Mouse (Mus musculus) spleen, adult 2 months (tissue): ENCODE data around the gene Otop2. TPM values are rescaled to one million over a fixed set of nuclear protein-coding genes. Genes with fewer than 3 reads are reported as not detected.

Experiments used
- DNase-seq, 2 experiments: peaks; one replicate each; pipeline versions ENCODE4 v3.0.0 to v3.0.0-alpha.2; 2012 to 2021; ENCODE audit warnings: low spot score in 2 of 2, low read depth in 1 of 2
- H3K27ac ChIP-seq: fragments of 200-500 bp; 2 replicates; pipeline ENCODE4 v1.5.1; 2012; ENCODE audit warnings: low read length, inconsistent platforms; ENCODE audit not compliant: insufficient read depth
- H3K27me3 ChIP-seq: fragments of 200-500 bp; 2 replicates; pipeline ENCODE4 v1.6.1; 2012; ENCODE audit warnings: mild to moderate bottlenecking, moderate library complexity, low read length, inconsistent platforms; ENCODE audit not compliant: control insufficient read depth, insufficient read depth
- H3K36me3 ChIP-seq: fragments of 200-500 bp; 2 replicates; pipeline ENCODE4 v1.6.1; 2012; ENCODE audit warnings: mild to moderate bottlenecking, low read length, inconsistent platforms; ENCODE audit not compliant: control insufficient read depth, insufficient read depth
- H3K4me1 ChIP-seq: fragments of 200-500 bp; 2 replicates; pipeline ENCODE4 v1.6.1; 2011; ENCODE audit warnings: inconsistent platforms; ENCODE audit not compliant: control insufficient read depth, insufficient read depth, insufficient read length
- H3K4me3 ChIP-seq: fragments of 200-500 bp; 2 replicates; pipeline ENCODE4 v1.5.1; 2011; ENCODE audit warnings: mild to moderate bottlenecking, inconsistent platforms; ENCODE audit not compliant: insufficient read depth, insufficient read length; ENCODE audit errors: extremely low read depth
- CTCF ChIP-seq: fragments of 200-500 bp; IDR thresholded peaks from 2 replicates; pipeline ENCODE4 v1.5.1; 2011; ENCODE audit warnings: mild to moderate bottlenecking, inconsistent platforms; ENCODE audit not compliant: insufficient read depth, insufficient read length, insufficient replicate concordance; ENCODE audit errors: extremely low read depth
- POLR2A ChIP-seq: fragments of 200-500 bp; IDR thresholded peaks from 2 replicates; pipeline ENCODE4 v1.6.1; 2011; ENCODE audit warnings: low read depth, low read length, inconsistent platforms
- WGBS: fragments of 180-500 bp; shearing (Covaris S2); methylation state at CpG from one replicate; pipeline ENCODE4 v1.1.7; 2018; 5-methylcytosine and 5-hydroxymethylcytosine counted together
- polyA plus RNA-seq: library from polyadenylated mRNA; depleted of rRNA; stranded (reverse); fragments of >200 nt; gene quantifications from 2 replicates; pipeline ENCODE4 v1.2.3, GENCODE M21; 2012

The Otop2 gene
- polyA plus RNA-seq, 1 experiment = not detected

DNA sequence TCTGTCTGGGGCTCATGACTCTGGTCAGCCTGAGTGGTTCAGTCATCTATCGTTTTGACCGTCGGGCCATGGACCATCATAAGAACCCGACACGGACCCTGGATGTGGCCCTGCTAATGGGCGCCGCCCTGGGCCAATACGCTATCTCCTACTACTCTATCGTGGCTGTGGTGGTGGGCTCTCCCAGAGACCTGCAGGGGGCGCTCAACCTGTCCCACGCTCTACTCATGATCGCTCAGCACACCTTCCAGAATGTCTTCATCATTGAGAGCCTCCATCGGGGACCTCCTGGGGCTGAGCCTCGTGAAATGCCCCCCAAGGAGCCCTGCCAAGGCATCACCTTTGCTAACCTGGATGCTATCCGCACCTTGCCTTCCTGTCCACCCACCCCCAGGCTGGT, 22.4 kb downstream of the Otop2 start:
- 72% methylated on average over 15 of the region's 15 CpGs for WGBS
- Histone ChIP-seq H3K4me1 (no peaks in the 10 kb centered on the region), H3K27ac (no peak overlapping the region), H3K4me3 (no peak overlapping the region), H3K36me3 (no peaks in the 10 kb centered on the region), H3K27me3 (no peaks in the 10 kb centered on the region)
- no peak for DNase-seq
- TF ChIP-seq POLR2A (no peak), CTCF (0 out of 2 replicates have a peak, but pooled peaks have one; percentile 3)

DNA sequence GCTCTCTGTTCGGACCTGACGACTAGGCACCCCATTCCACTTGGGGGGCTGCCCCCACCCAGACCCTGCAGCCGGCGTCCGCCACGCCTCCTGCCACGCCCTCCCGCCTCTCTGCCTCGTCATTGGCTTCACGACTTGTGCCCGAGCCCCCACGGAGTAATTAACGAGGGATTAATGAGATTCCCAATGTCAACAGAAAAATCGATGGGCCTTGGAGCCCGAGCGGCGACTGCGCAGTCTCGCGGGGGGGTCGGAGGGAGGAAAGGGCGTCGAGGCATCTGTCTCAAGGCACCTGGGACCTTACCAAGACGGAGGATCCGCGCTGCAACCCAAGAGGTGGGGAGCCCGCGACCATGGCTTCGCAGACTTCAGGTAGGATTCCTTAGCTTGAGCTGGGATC, 27.6 kb downstream of the Otop2 start, which contains the start of gene Otop3:
Gene Otop3 (plus strand): TSS at position 201 of the 400 bp plus-strand sequence.
- DNase-seq = no peak
- WGBS = 12% methylated on average over 29 of the region's 29 CpGs
- Histone ChIP-seq H3K36me3 (no peaks in the 10 kb centered on the region), H3K4me3 (no peak within 1 kb of the TSS), H3K4me1 (0 out of 2 replicates have a peak, but pooled peaks cover 6% of the 10 kb centered on the region), H3K27ac (no peak within 1 kb of the TSS), H3K27me3 (peaks cover 4% of the 10 kb centered on the region; the same call in 1 of the 2 replicates)
- TF ChIP-seq POLR2A = no peak
- TF ChIP-seq CTCF = no peak

DNA sequence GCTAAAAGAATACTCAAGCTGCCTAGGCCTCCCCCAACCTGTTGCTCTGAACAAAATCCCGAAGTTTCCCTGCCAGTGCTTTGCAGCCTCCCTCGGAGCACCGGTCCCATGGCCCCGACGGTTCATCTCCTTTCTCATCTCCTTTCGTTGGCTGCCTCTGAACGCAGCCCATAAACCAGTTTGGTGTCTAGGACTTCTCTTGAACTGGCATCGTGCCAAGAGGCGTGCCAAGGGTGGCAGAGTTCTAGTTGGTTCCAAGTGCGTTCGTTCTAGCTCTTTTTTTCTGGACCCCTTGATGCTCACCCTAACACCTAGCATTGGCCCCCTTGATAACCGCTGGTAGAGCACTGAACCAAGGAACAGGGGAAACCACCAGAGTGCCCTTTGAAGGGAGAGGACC, 28.3 kb downstream of the Otop2 start:
- no peaks in the 10 kb centered on the region for H3K36me3 ChIP-seq
- WGBS = 53% methylated on average over 12 of the region's 12 CpGs

DNA sequence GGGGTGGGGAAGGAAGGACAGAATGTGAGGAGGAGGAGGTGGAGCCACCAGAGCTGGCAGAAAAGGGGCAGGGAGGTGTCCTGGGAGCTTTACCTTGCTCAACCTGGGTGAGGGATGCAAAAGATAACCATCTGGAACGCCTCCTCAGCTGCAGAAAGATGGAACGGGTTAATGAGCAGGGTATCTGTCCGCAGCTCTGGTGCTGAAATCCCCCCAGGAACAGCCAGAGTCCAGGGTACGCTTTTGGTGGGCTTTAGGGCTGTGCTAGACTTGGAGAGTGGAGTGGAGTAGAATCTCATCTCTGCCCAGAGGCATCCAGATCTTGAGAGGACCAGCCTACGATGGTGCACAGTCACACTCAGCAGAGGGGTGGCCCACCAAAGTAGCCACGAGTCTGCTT, 29.2 kb downstream of the Otop2 start:
- no peak for TF ChIP-seq CTCF
- TF ChIP-seq POLR2A = no peak
- H3K27ac ChIP-seq = no peak overlapping the region
- no peak for DNase-seq
- no peak overlapping the region for H3K4me3 ChIP-seq
- H3K36me3 ChIP-seq = no peaks in the 10 kb centered on the region
- peaks cover 4% of the 10 kb centered on the region; the same call in 1 of the 2 replicates for H3K27me3 ChIP-seq
- 0 out of 2 replicates have a peak, but pooled peaks cover 6% of the 10 kb centered on the region for H3K4me1 ChIP-seq
- 22% methylated on average over 6 of the region's 6 CpGs for WGBS

More for the DNA sequence above, 28.3 kb downstream of the Otop2 start:
- TF ChIP-seq POLR2A (no peak), CTCF (no peak)
- Histone ChIP-seq H3K4me3 (no peak overlapping the region), H3K4me1 (0 out of 2 replicates have a peak, but pooled peaks cover 6% of the 10 kb centered on the region), H3K27me3 (peaks cover 4% of the 10 kb centered on the region; the same call in 1 of the 2 replicates), H3K27ac (no peak overlapping the region)
- no peak for DNase-seq

DNA sequence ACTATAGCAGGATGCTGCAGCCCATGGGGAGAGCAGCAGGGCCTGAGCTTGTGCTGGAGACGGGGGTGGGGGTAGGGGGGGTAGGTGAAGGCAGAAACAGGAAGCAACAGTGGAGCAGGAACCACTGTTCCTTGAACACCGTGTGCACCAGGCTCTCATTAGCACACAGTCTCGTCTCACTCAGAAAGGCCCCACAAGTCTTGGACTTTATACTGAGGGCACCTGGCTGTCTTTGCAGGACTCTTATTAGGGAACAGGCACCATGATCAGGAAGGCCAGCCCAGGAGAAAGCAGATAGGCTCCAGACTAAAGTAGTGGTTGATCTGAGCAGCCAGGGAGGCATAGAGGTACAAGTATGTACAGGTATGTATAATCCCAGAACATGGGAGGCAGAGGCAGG, 30.4 kb downstream of the Otop2 start:
- TF ChIP-seq CTCF = no peak
- no peak for TF ChIP-seq POLR2A
- Histone ChIP-seq H3K4me1 (0 out of 2 replicates have a peak, but pooled peaks cover 6% of the 10 kb centered on the region), H3K4me3 (no peak overlapping the region), H3K27me3 (peaks cover 4% of the 10 kb centered on the region; the same call in 1 of the 2 replicates), H3K36me3 (no peaks in the 10 kb centered on the region), H3K27ac (no peak overlapping the region)
- no peak for DNase-seq
- 3% methylated on average over 3 of the region's 3 CpGs for WGBS

DNA sequence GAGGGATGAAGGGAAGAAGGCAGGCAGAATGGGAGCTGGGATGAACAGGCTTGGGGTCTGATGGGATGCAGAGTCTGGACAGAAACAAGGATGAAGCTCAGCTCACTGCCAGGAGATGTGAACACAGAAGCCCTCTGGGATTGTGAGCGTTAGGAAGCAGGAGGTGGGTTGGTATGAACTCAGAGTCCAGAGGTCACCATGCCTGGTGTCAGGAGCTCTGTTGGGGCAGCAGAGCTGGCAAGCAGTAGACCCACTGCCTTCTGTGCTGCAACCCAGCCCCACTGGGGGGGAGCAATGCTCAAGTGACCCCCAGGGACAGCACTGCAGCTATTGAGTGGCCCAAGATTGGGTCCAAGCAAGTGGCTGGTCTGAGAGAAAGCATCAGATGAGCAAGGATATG, 30.9 kb downstream of the Otop2 start:
- Histone ChIP-seq H3K4me3 (no peak overlapping the region), H3K36me3 (no peaks in the 10 kb centered on the region), H3K27ac (no peak overlapping the region), H3K4me1 (0 out of 2 replicates have a peak, but pooled peaks cover 6% of the 10 kb centered on the region), H3K27me3 (peaks cover 4% of the 10 kb centered on the region; the same call in 1 of the 2 replicates)
- 76% methylated on average over 1 of the region's 1 CpGs for WGBS
- DNase-seq = no peak
- no peak for TF ChIP-seq CTCF
- no peak for TF ChIP-seq POLR2A

DNA sequence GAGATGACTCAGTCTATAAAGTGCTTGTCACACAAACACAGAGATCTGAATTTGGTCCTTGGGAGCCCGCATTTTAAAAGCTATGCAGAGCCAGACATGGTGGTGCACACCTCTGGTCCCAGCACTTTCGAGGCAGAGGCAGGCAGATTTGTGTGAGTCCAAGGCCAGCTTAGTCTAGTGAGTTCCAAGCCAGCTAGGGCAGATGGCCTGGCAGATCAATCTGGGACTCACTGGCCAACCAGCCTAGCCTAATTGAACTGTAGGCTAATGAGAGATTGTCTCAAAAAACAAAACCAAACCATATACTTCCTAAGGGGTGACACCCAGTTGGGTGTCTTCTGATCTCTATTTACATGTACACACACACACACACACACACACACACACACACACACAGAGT, 34.3 kb downstream of the Otop2 start:
- no peaks in the 10 kb centered on the region for H3K36me3 ChIP-seq
- H3K27ac ChIP-seq = no peak overlapping the region
- 48% methylated on average over 2 of the region's 2 CpGs for WGBS
- TF ChIP-seq CTCF (no peak), POLR2A (no peak)
- no peak for DNase-seq
- H3K4me3 ChIP-seq = no peak overlapping the region
- 0 out of 2 replicates have a peak, but pooled peaks cover 1% of the 10 kb centered on the region for H3K27me3 ChIP-seq
- H3K4me1 ChIP-seq = 0 out of 2 replicates have a peak, but pooled peaks cover 6% of the 10 kb centered on the region
